Mouse (Mus musculus) myocyte (in vitro differentiated cells): ENCODE results near the gene Ttc21a.

Source experiments
- CEBPB ChIP-seq: IDR thresholded peaks from 2 replicates; pipeline ENCODE4 v1.6.1; 2011; ENCODE audit warnings: mild to moderate bottlenecking, moderate library complexity; ENCODE audit not compliant: poor library complexity, insufficient read depth, severe bottlenecking
- E2F4 ChIP-seq: IDR thresholded peaks from one replicate; pipeline ENCODE4 v1.6.1; 2011; ENCODE audit warnings: mild to moderate bottlenecking, control low read depth, moderate library complexity; ENCODE audit not compliant: insufficient read depth
- MAX ChIP-seq: IDR thresholded peaks from one replicate; pipeline ENCODE4 v1.6.1; 2011; ENCODE audit warnings: low read depth, mild to moderate bottlenecking, control low read depth
- MYOD1 ChIP-seq, 3 experiments: IDR thresholded peaks; one replicate each; pipeline ENCODE4 v1.6.1; 2011; ENCODE audit warnings: control low read depth in 2 of 3, low read depth in 2 of 3, mild to moderate bottlenecking in 2 of 3, moderate library complexity in 1 of 3; ENCODE audit not compliant: insufficient read length in 2 of 3, control insufficient read depth in 1 of 3
- MYOG ChIP-seq, 3 experiments: IDR thresholded peaks; one replicate each; pipeline ENCODE4 v1.6.1; 2011; ENCODE audit warnings: control low read depth in 2 of 3, low read depth in 2 of 3, mild to moderate bottlenecking in 2 of 3; ENCODE audit not compliant: insufficient read length in 2 of 3, control insufficient read depth in 1 of 3, insufficient read depth in 1 of 3
- POLR2A ChIP-seq: IDR thresholded peaks from one replicate; pipeline ENCODE4 v1.6.1; 2011; ENCODE audit warnings: low read depth, mild to moderate bottlenecking, control low read depth, moderate library complexity; ENCODE audit not compliant: insufficient read length
- POLR2AphosphoS2 ChIP-seq: IDR thresholded peaks from one replicate; pipeline ENCODE4 v1.6.1; 2011; ENCODE audit warnings: low read depth, control low read depth; ENCODE audit not compliant: insufficient read length
- REST ChIP-seq: IDR thresholded peaks from one replicate; pipeline ENCODE4 v1.6.1; 2011; ENCODE audit warnings: mild to moderate bottlenecking, control low read depth, moderate library complexity; ENCODE audit not compliant: insufficient read depth, insufficient read length
- SRF ChIP-seq: IDR thresholded peaks from one replicate; pipeline ENCODE4 v1.6.1; 2011; ENCODE audit warnings: low read depth; ENCODE audit not compliant: control insufficient read depth, insufficient read length
- TCF12 ChIP-seq: IDR thresholded peaks from one replicate; pipeline ENCODE4 v1.6.1; 2011; ENCODE audit warnings: mild to moderate bottlenecking, control low read depth; ENCODE audit not compliant: poor library complexity, insufficient read depth, severe bottlenecking
- TCF3 ChIP-seq: IDR thresholded peaks from one replicate; pipeline ENCODE4 v1.6.1; 2011; ENCODE audit warnings: low read depth, control low read depth; ENCODE audit not compliant: insufficient read length
- USF1 ChIP-seq: IDR thresholded peaks from one replicate; pipeline ENCODE4 v1.6.1; 2011; ENCODE audit warnings: low read depth, mild to moderate bottlenecking, control low read depth, moderate library complexity

DNA sequence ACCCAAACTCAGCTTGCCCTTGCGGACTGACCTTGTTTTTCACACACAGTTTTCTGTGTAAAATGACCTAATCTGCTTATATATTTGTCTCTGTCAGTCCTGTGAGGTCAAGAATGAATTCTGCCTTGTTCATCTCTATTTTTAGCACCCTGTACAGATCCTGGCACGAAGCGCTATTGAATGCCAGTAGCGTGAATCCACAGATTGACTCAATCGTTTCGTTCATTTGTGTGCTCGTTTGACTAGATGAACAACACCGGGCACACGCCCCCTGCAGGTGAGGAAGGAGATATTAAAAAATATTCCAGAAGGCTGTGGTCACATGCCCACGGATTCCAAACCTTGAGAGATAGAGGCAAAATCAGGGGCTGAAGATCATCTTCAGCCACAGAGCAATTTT, 74.1 kb downstream of the Ttc21a start:
- no peak for TF ChIP-seq E2F4
- TF ChIP-seq MYOG (IDR thresholded peaks at IDR 0.05; ENCODE audit: control insufficient read depth in 1 of 3, insufficient read depth in 1 of 3, insufficient read length in 2 of 3, low read depth in 2 of 3): no peak
- TF ChIP-seq TCF3: no peak
- TF ChIP-seq POLR2A: no peak
- TF ChIP-seq REST: no peak
- TF ChIP-seq CEBPB: no peak
- TF ChIP-seq TCF12: no peak
- TF ChIP-seq USF1: peak; percentile 93
- no peak for TF ChIP-seq MAX
- no peak for TF ChIP-seq POLR2AphosphoS2
- no peak for TF ChIP-seq MYOD1 (IDR thresholded peaks at IDR 0.05; ENCODE audit: control insufficient read depth in 1 of 3, insufficient read length in 2 of 3, low read depth in 2 of 3)
- TF ChIP-seq SRF: no peak
